Mouse (Mus musculus): ENCODE results near the gene Trabd. TPM values are rescaled to one million over a fixed set of nuclear protein-coding genes. Genes with fewer than 3 reads are reported as not detected.

The Trabd gene
- polyA plus RNA-seq, 1 experiment from 2014 or later, result 39.2 TPM

DNA sequence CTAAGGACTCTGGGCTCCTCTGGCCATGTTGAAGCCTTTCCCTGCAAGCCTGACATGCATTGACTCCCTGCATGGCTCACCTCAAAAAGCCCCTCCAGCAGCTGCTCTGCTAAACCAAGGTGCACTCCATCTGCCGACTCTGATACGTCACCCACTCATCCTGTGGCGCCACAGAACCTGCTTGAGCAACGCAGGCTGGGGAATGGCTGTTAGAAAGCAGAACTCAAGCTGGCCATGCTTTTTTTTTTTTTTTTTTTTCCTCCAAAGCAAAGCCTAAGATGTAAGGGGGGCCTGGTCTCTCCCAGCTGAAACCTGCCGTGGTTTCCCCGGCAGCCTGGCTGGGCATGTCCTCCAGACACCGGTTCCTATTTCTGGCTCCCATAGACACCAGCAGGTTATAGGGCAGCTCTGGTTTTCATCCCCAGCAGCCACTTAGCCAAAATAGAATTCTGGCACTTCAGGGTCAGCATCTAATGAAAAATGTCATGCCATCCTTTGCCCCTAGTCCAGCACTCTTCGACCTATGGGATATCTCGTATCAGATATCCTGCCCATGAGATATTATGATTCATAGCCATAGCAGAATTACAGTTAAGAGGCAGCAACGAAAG, 826 bp upstream of the Trabd start:
- H3K27me3 ChIP-seq (replicated peaks; ENCODE audit: control insufficient read depth, insufficient read depth, low read length), result no peaks in the 10 kb centered on the region
- no peak for ATAC-seq
- WGBS, result 82% methylated on average over 10 of the region's 10 CpGs
- H3K4me1 ChIP-seq (ENCODE audit: control insufficient read depth, insufficient read depth, low read depth, low read length), result peaks cover 28% of the 10 kb centered on the region
- no peaks in the 10 kb centered on the region for H3K9me3 ChIP-seq (ENCODE audit: control insufficient read depth, low read length)
- 0 out of 2 replicates have a peak overlapping the region, but pooled peaks have one; percentile 0 for H3K9ac ChIP-seq (ENCODE audit: low read depth, low read length)
- H3K4me2 ChIP-seq (ENCODE audit: low read length), result no peak overlapping the region; the same call in 1 of the 2 replicates
- H3K36me3 ChIP-seq (ENCODE audit: control insufficient read depth, insufficient read depth, low read length), result peaks cover 6% of the 10 kb centered on the region; the same call in 1 of the 2 replicates
- no peak overlapping the region for H3K27ac ChIP-seq (ENCODE audit: low read depth, low read length)
- H3K4me3 ChIP-seq (ENCODE audit: low read length), result no peak overlapping the region

DNA sequence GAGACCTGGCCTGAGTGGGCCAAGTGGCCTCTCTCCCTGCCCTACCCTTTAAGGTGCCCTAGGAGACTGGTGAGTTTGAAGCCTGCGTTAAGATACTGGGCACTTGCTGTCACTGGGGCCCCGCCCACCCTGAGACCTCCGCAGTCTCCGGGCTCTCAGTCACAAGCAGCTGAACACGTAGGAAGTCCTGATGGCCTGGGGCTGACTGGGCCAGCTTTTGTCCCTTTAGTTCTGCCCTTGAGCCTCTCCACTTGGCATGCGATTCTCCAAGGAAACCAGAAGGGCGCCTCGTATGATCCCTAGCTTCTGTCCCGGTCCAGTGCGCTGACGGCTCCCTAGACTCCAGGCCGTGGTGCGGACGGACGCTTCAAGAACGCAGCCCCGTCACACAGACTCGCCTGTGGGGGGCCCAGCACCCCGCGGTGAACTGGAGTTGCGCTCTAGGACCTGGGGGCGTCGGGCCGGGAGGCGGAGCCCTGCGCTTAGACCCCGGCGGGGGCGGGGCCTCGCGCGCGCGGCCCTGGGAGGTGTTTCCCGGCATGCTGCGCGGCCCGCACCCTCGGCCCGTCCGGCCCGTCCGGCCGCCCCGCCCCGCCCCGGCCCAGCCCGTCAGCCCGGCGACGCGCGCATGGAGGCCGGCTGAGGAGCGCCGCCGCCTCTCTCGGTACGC, 689 bp downstream of the Trabd start:
- Histone ChIP-seq H3K4me2 (ENCODE audit: low read length) (peak overlapping the region; percentile 65), H3K9me3 (ENCODE audit: control insufficient read depth, low read length) (no peaks in the 10 kb centered on the region), H3K36me3 (ENCODE audit: control insufficient read depth, insufficient read depth, low read length) (peaks cover 1% of the 10 kb centered on the region; the same call in 1 of the 2 replicates), H3K4me1 (ENCODE audit: control insufficient read depth, insufficient read depth, low read depth, low read length) (peaks cover 28% of the 10 kb centered on the region), H3K4me3 (ENCODE audit: low read length) (peak overlapping the region; percentile 89), H3K27me3 (replicated peaks; ENCODE audit: control insufficient read depth, insufficient read depth, low read length) (no peaks in the 10 kb centered on the region), H3K27ac (ENCODE audit: low read depth, low read length) (peak overlapping the region; percentile 90), H3K9ac (ENCODE audit: low read depth, low read length) (peak overlapping the region; percentile 96)
- under 1% methylated on average over 40 of the region's 59 CpGs for WGBS
- ATAC-seq, result peak; percentile 93

DNA sequence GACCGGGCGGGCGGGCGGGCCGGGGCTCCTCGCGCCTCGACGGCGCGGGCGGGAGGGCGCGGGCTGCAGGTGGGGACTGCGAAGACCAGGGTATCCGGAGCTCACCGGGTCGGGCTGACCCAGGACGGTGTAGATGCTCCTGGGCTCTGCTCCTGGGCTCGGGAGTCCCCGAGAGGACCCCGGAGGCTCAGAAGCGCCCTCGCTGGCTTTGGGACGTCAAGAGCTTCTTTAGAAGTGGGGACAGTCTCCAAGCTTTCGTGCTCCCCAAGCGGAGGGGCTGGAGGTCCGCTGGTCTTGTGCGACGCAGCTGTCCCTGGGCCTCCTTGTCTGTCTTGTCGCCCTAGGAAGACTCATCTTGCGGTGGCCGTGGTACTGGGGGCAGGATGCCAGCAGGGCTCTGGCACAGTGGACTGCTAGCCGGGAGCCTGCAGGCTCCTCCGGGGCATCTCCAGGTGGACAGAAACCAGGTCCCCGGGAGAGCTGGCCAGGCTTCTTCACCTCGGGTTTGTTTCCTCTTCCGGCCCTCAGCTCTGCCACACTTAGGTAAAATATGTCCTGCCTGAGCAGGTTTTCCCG, 1.3 kb downstream of the Trabd start:
- Histone ChIP-seq H3K9ac (ENCODE audit: low read depth, low read length) (peak overlapping the region; percentile 96), H3K27ac (ENCODE audit: low read depth, low read length) (peak overlapping the region; percentile 90), H3K9me3 (ENCODE audit: control insufficient read depth, low read length) (no peaks in the 10 kb centered on the region), H3K36me3 (ENCODE audit: control insufficient read depth, insufficient read depth, low read length) (no peaks in the 10 kb centered on the region), H3K4me3 (ENCODE audit: low read length) (peak overlapping the region; percentile 89), H3K4me2 (ENCODE audit: low read length) (peak overlapping the region; percentile 65), H3K27me3 (replicated peaks; ENCODE audit: control insufficient read depth, insufficient read depth, low read length) (no peaks in the 10 kb centered on the region), H3K4me1 (ENCODE audit: control insufficient read depth, insufficient read depth, low read depth, low read length) (peaks cover 28% of the 10 kb centered on the region)
- ATAC-seq, result peak; percentile 68; the same call in 1 of the 2 replicates
- WGBS, result under 1% methylated on average over 27 of the region's 39 CpGs

DNA sequence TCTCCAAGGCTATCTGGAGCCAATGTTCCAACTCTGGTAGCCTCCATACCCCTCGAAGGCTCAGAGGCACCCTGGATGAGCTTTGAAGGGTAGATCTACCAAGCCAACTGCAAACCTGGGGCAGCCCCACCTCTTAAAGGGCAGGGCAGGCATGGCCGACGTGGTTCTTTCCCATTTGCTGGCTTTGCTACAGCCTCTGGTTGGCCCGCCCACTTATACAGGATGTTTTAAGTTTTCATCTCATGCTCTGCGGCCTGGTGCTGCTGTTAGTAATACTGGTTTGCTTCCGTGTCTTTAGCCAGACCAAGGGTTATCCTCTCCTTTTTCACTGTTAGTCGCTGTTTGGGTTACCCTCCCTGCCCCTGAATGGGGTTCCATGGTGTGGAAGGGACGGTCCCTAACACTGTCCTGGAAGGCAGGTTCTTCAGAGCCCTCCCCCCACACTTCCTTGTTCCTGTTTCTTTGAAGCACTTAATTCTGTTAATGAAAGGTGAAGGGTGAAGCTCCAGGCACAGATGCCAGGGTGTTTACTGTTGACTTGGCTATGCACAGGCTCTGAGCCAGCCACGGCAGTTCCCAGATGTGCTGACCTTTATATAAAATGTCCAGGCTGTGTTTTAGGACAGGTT, 3.4 kb downstream of the Trabd start:
- 70% methylated on average over 9 of the region's 9 CpGs for WGBS
- Histone ChIP-seq H3K27me3 (replicated peaks; ENCODE audit: control insufficient read depth, insufficient read depth, low read length) (no peaks in the 10 kb centered on the region), H3K4me1 (ENCODE audit: control insufficient read depth, insufficient read depth, low read depth, low read length) (peaks cover 28% of the 10 kb centered on the region), H3K27ac (ENCODE audit: low read depth, low read length) (no peak overlapping the region), H3K4me2 (ENCODE audit: low read length) (peak overlapping the region; percentile 65), H3K9me3 (ENCODE audit: control insufficient read depth, low read length) (no peaks in the 10 kb centered on the region), H3K36me3 (ENCODE audit: control insufficient read depth, insufficient read depth, low read length) (peaks cover 15% of the 10 kb centered on the region), H3K4me3 (ENCODE audit: low read length) (no peak overlapping the region), H3K9ac (ENCODE audit: low read depth, low read length) (peak overlapping the region; percentile 96)
- no peak for ATAC-seq

DNA sequence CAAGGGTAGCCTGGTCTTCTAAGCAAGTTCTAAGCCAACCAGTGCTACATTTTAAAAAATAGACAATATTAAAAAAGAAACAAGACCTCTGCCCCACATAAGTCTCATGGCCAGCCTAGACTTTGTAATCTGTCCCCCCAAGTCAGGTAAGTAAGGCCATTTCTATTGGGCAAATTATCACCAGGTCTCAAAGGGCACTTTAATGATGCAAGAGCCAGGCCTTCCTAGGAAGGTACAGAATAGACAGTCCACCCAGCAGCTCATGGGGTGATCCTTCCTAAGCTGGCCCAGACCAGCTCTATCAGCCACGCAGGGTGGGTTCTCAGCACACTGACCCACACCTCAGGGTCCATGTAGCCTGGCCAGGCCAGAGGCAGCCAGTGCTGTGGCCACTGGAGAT, 9.0 kb downstream of the Trabd start:
- 100% methylated on average over 1 of the region's 1 CpGs for WGBS

DNA sequence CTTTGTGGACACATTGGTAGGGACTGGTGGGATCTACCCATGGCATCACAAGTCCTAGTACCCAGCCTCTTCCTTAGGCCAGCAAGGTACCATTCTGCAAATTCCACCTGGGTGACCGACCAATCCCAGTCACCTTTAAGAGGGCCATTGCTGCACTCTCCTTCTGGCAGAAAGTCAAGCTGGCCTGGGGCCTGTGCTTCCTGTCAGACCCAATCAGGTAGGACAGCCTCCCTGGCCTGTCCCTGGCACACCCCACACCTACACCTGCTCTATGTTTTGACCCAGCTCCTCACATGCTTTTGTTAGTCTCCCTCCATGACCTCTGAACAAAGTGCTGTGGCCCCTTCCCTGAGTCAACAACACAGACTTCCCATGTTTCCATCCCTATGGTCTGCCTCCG, 9.9 kb downstream of the Trabd start:
- H3K36me3 ChIP-seq (ENCODE audit: control insufficient read depth, insufficient read depth, low read length), result peaks cover 45% of the 10 kb centered on the region
- H3K4me3 ChIP-seq (ENCODE audit: low read length), result no peak overlapping the region
- H3K9me3 ChIP-seq (ENCODE audit: control insufficient read depth, low read length), result no peaks in the 10 kb centered on the region
- 98% methylated on average over 2 of the region's 2 CpGs for WGBS
- H3K27me3 ChIP-seq (replicated peaks; ENCODE audit: control insufficient read depth, insufficient read depth, low read length), result no peaks in the 10 kb centered on the region
- no peak overlapping the region for H3K9ac ChIP-seq (ENCODE audit: low read depth, low read length)
- no peak overlapping the region for H3K4me2 ChIP-seq (ENCODE audit: low read length)
- H3K27ac ChIP-seq (ENCODE audit: low read depth, low read length), result no peak overlapping the region
- no peak for ATAC-seq
- peaks cover 5% of the 10 kb centered on the region for H3K4me1 ChIP-seq (ENCODE audit: control insufficient read depth, insufficient read depth, low read depth, low read length)

More for the DNA sequence above, 9.0 kb downstream of the Trabd start:
- H3K27ac ChIP-seq (ENCODE audit: low read depth, low read length), result no peak overlapping the region
- no peak overlapping the region for H3K4me2 ChIP-seq (ENCODE audit: low read length)
- peaks cover 45% of the 10 kb centered on the region for H3K36me3 ChIP-seq (ENCODE audit: control insufficient read depth, insufficient read depth, low read length)
- H3K4me1 ChIP-seq (ENCODE audit: control insufficient read depth, insufficient read depth, low read depth, low read length), result peaks cover 5% of the 10 kb centered on the region
- no peaks in the 10 kb centered on the region for H3K27me3 ChIP-seq (replicated peaks; ENCODE audit: control insufficient read depth, insufficient read depth, low read length)
- no peak overlapping the region for H3K9ac ChIP-seq (ENCODE audit: low read depth, low read length)
- no peak overlapping the region for H3K4me3 ChIP-seq (ENCODE audit: low read length)
- no peaks in the 10 kb centered on the region for H3K9me3 ChIP-seq (ENCODE audit: control insufficient read depth, low read length)
- ATAC-seq, result no peak

DNA sequence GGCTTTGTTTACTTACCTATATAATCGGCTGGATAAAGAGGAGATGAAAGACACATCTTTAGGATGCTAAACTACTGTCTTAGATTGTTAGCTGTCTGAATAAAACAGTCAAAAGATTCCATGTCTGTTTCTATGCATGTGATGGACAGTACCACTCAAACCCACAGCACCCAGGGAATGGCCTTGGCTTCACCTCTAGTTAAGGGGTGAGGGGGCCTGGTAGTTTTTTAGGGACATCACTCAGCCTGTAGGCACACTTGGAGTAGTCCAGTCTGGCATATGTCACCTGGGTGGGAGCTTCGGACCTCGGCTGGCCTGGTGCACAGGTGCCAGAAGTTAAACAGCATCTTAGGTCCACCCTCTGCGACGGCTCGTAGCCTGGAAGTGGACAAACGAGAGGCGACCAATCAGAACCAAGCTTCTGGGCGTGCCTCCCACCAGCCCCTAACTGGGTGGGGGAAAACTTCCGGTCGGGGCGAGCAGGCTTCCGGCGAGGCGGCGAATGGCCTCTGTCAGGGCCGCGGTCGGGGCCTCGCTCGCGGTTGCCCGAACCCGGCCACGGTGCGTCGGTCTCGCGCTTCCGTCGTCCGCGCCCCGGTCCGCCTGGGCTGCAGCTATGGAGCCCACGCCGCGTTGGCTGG, 13.8 kb downstream of the Trabd start, which contains the start of gene Selenoo:
Selenoo (plus strand) TSS at position 478 of the 641 bp plus-strand sequence.
- peak; percentile 95 for ATAC-seq
- no peaks in the 10 kb centered on the region for H3K9me3 ChIP-seq (ENCODE audit: control insufficient read depth, low read length)
- H3K4me3 ChIP-seq (ENCODE audit: low read length), result peak within 1 kb of the TSS; percentile 96
- H3K9ac ChIP-seq (ENCODE audit: low read depth, low read length), result peak within 1 kb of the TSS; percentile 95
- peaks cover 15% of the 10 kb centered on the region for H3K4me1 ChIP-seq (ENCODE audit: control insufficient read depth, insufficient read depth, low read depth, low read length)
- H3K36me3 ChIP-seq (ENCODE audit: control insufficient read depth, insufficient read depth, low read length), result peaks cover 35% of the 10 kb centered on the region
- H3K27me3 ChIP-seq (replicated peaks; ENCODE audit: control insufficient read depth, insufficient read depth, low read length), result no peaks in the 10 kb centered on the region
- 2% methylated on average over 37 of the region's 38 CpGs for WGBS
- H3K4me2 ChIP-seq (ENCODE audit: low read length), result peak within 1 kb of the TSS; percentile 96
- H3K27ac ChIP-seq (ENCODE audit: low read depth, low read length), result peak within 1 kb of the TSS; percentile 72

DNA sequence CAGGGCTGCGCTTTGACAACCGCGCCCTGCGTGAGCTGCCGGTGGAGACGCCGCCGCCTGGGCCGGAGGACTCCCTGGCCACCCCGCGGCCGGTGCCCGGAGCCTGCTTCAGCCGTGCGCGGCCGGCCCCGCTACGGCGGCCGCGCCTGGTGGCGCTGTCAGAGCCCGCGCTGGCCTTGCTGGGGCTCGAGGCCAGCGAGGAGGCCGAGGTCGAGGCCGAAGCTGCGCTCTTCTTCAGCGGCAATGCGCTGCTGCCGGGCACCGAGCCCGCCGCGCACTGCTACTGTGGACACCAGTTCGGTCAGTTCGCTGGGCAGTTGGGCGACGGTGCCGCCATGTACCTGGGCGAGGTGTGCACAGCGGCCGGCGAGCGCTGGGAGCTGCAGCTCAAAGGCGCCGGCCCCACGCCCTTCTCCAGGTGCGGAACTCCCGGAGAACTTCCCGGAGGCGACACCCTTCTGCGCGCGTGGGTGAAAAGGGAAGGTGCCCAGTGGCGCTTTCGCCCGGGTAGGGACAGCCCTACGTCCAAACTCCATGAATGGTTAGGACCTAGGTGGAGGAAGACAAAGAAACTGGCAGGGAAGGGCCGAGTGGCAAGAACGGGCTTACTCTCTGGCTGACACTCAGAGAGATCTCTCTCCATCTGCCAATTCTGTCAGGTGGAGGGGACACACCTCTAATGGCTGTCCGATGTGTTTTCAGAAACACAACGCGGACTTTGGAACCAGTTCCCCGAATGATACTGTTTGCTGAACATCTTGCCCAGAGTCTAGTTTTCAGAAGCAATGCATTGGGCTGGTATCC, 14.5 kb downstream of the Trabd start:
- Histone ChIP-seq H3K9me3 (ENCODE audit: control insufficient read depth, low read length) (no peaks in the 10 kb centered on the region), H3K4me1 (ENCODE audit: control insufficient read depth, insufficient read depth, low read depth, low read length) (peaks cover 15% of the 10 kb centered on the region), H3K4me2 (ENCODE audit: low read length) (peak overlapping the region; percentile 96), H3K4me3 (ENCODE audit: low read length) (peak overlapping the region; percentile 96), H3K27ac (ENCODE audit: low read depth, low read length) (peak overlapping the region; percentile 72), H3K9ac (ENCODE audit: low read depth, low read length) (peak overlapping the region; percentile 95), H3K36me3 (ENCODE audit: control insufficient read depth, insufficient read depth, low read length) (peaks cover 36% of the 10 kb centered on the region), H3K27me3 (replicated peaks; ENCODE audit: control insufficient read depth, insufficient read depth, low read length) (no peaks in the 10 kb centered on the region)
- WGBS, result 7% methylated on average over 37 of the region's 68 CpGs
- peak; percentile 74 for ATAC-seq

Measured in hindbrain, embryonic 16.5 days (tissue).